Mouse (Mus musculus) MEL (cell line): ENCODE measurements at regions not wholly inside any gene's neighbourhood (a gene's known extent, or its start where the extent isn't known, plus 50 kb on each side); places are given as distances from the start of the nearest gene placed in this dataset.

Experiments
- DNase-seq: peaks from one replicate; pipeline ENCODE4 v3.0.0; 2011; ENCODE audit warnings: low read depth, low spot score
- H3K27ac ChIP-seq: 2 replicates; pipeline ENCODE4 v1.5.1; 2012; ENCODE audit warnings: low read depth, mild to moderate bottlenecking, control low read depth, low read length, moderate library complexity; ENCODE audit not compliant: control insufficient read depth
- H3K27me3 ChIP-seq, 2 experiments: fragments of 150-350 bp in 1 of 2; sonication (generic) in 1 of 2; 2 replicates each; pipeline ENCODE4 v1.6.1; 2012; ENCODE audit warnings: low read length in 2 of 2, mild to moderate bottlenecking in 2 of 2, improper control_type of control experiment in 1 of 2, moderate library complexity in 1 of 2; ENCODE audit not compliant: insufficient read depth in 2 of 2, control insufficient read depth in 1 of 2
- H3K36me3 ChIP-seq, 2 experiments: 2 replicates each; pipeline ENCODE4 v1.6.1; 2012 to 2014; ENCODE audit warnings: low read length in 2 of 2, improper control_type of control experiment in 1 of 2, inconsistent platforms in 1 of 2, mild to moderate bottlenecking in 1 of 2; ENCODE audit not compliant: insufficient read depth in 2 of 2, control insufficient read depth in 1 of 2
- H3K4me1 ChIP-seq, 2 experiments: fragments of 150-350 bp in 1 of 2; sonication (generic) in 1 of 2; 2 replicates each; pipeline ENCODE4 v1.6.1; 2012; ENCODE audit warnings: low read length in 2 of 2, improper control_type of control experiment in 1 of 2, mild to moderate bottlenecking in 1 of 2; ENCODE audit not compliant: insufficient read depth in 2 of 2, control insufficient read depth in 1 of 2
- H3K4me3 ChIP-seq, 2 experiments: fragments of 150-350 bp in 1 of 2; sonication (generic) in 1 of 2; 2 replicates each; pipeline ENCODE4 v1.5.1; 2012; ENCODE audit warnings: low read depth in 2 of 2, low read length in 2 of 2, mild to moderate bottlenecking in 2 of 2, moderate library complexity in 2 of 2, control low read depth in 1 of 2, improper control_type of control experiment in 1 of 2; ENCODE audit not compliant: control insufficient read depth in 1 of 2, insufficient read depth in 1 of 2
- H3K79me2 ChIP-seq: 2 replicates; pipeline ENCODE4 v1.6.1; 2012; ENCODE audit warnings: mild to moderate bottlenecking, low read length, moderate library complexity; ENCODE audit not compliant: control insufficient read depth, poor library complexity, insufficient read depth
- H3K9ac ChIP-seq: 2 replicates; pipeline ENCODE4 v1.6.1; 2012; ENCODE audit warnings: low read depth, mild to moderate bottlenecking, control low read depth, low read length, moderate library complexity; ENCODE audit not compliant: control insufficient read depth, poor library complexity, severe bottlenecking
- H3K9me3 ChIP-seq: fragments of 150-350 bp; sonication (generic); replicated peaks from 2 replicates; pipeline ENCODE4 v1.6.1; 2012; ENCODE audit warnings: mild to moderate bottlenecking, low read length, improper control_type of control experiment, moderate library complexity; ENCODE audit not compliant: insufficient read depth
- BHLHE40 ChIP-seq: IDR thresholded peaks from 2 replicates; pipeline ENCODE4 v1.6.1; 2012; ENCODE audit warnings: low read depth, mild to moderate bottlenecking, inconsistent platforms, low read length, improper control_type of control experiment, borderline replicate concordance
- CHD1 ChIP-seq: IDR thresholded peaks from 2 replicates; pipeline ENCODE4 v1.6.1; 2012; ENCODE audit warnings: low read depth, mild to moderate bottlenecking, inconsistent platforms, low read length, improper control_type of control experiment
- ELF1 ChIP-seq: IDR thresholded peaks from 2 replicates; pipeline ENCODE4 v1.6.1; 2014; ENCODE audit warnings: low read depth, mild to moderate bottlenecking, inconsistent platforms, low read length, improper control_type of control experiment, moderate library complexity
- ETS1 ChIP-seq: IDR thresholded peaks from 2 replicates; pipeline ENCODE4 v1.6.1; 2012; ENCODE audit warnings: low read depth, mild to moderate bottlenecking, inconsistent platforms, low read length, improper control_type of control experiment, moderate library complexity
- GABPA ChIP-seq: IDR thresholded peaks from 2 replicates; pipeline ENCODE4 v1.6.1; 2012; ENCODE audit warnings: low read depth, mild to moderate bottlenecking, inconsistent platforms, low read length, improper control_type of control experiment, moderate library complexity
- HCFC1 ChIP-seq: IDR thresholded peaks from 2 replicates; pipeline ENCODE4 v1.6.1; 2012; ENCODE audit warnings: low read depth, mild to moderate bottlenecking, inconsistent platforms, low read length, improper control_type of control experiment, moderate library complexity
- KAT2A ChIP-seq: conservative IDR thresholded peaks from 2 replicates; pipeline ENCODE4 v1.6.1; 2012; ENCODE audit warnings: low read depth, low read length, improper control_type of control experiment, inconsistent platforms
- MAFK ChIP-seq: IDR thresholded peaks from 2 replicates; pipeline ENCODE4 v1.6.1; 2011; ENCODE audit warnings: low read depth, mild to moderate bottlenecking, low read length, improper control_type of control experiment, borderline replicate concordance
- MAX ChIP-seq: IDR thresholded peaks from 2 replicates; pipeline ENCODE4 v1.6.1; 2011; ENCODE audit warnings: low read length, improper control_type of control experiment
- MAZ ChIP-seq: IDR thresholded peaks from 2 replicates; pipeline ENCODE4 v1.6.1; 2012; ENCODE audit warnings: low read depth, mild to moderate bottlenecking, inconsistent platforms, low read length, improper control_type of control experiment
- MEF2A ChIP-seq: IDR thresholded peaks from 2 replicates; pipeline ENCODE4 v1.6.1; 2014; ENCODE audit warnings: low read depth, mild to moderate bottlenecking, inconsistent platforms, low read length, improper control_type of control experiment; ENCODE audit not compliant: poor library complexity, insufficient replicate concordance, severe bottlenecking; ENCODE audit errors: extremely low read depth
- MYB ChIP-seq: IDR thresholded peaks from 2 replicates; pipeline ENCODE4 v1.6.1; 2011; ENCODE audit warnings: mild to moderate bottlenecking, low read depth, low read length, improper control_type of control experiment
- POLR2AphosphoS5 ChIP-seq: IDR thresholded peaks from 2 replicates; pipeline ENCODE4 v1.6.1; 2012; ENCODE audit warnings: low read depth, borderline replicate concordance, mild to moderate bottlenecking, inconsistent platforms, low read length, moderate library complexity, mixed read lengths
- RAD21 ChIP-seq: IDR thresholded peaks from 2 replicates; pipeline ENCODE4 v1.6.1; 2011; ENCODE audit warnings: mild to moderate bottlenecking, low read depth, low read length, improper control_type of control experiment
- RCOR1 ChIP-seq: IDR thresholded peaks from 2 replicates; pipeline ENCODE4 v1.6.1; 2012; ENCODE audit warnings: low read depth, mild to moderate bottlenecking, inconsistent platforms, low read length, improper control_type of control experiment
- SIN3A ChIP-seq: IDR thresholded peaks from 2 replicates; pipeline ENCODE4 v1.6.1; 2012; ENCODE audit warnings: low read length, improper control_type of control experiment, inconsistent platforms
- SMC3 ChIP-seq: IDR thresholded peaks from 2 replicates; pipeline ENCODE4 v1.6.1; 2011; ENCODE audit warnings: low read depth, low read length, improper control_type of control experiment
- USF1 ChIP-seq: IDR thresholded peaks from 2 replicates; pipeline ENCODE4 v1.6.1; 2014; ENCODE audit warnings: low read depth, mild to moderate bottlenecking, inconsistent platforms, low read length, improper control_type of control experiment, moderate library complexity
- ZC3H11A ChIP-seq: IDR thresholded peaks from 2 replicates; pipeline ENCODE4 v1.6.1; 2012; ENCODE audit warnings: low read depth, mild to moderate bottlenecking, inconsistent platforms, low read length, improper control_type of control experiment
- ZKSCAN1 ChIP-seq: IDR thresholded peaks from 2 replicates; pipeline ENCODE4 v1.6.1; 2012; ENCODE audit warnings: low read depth, mild to moderate bottlenecking, inconsistent platforms, low read length, improper control_type of control experiment, moderate library complexity
- ZMIZ1 ChIP-seq: IDR thresholded peaks from 2 replicates; pipeline ENCODE4 v1.6.1; 2012; ENCODE audit warnings: low read depth, mild to moderate bottlenecking, inconsistent platforms, low read length, improper control_type of control experiment, moderate library complexity

DNA sequence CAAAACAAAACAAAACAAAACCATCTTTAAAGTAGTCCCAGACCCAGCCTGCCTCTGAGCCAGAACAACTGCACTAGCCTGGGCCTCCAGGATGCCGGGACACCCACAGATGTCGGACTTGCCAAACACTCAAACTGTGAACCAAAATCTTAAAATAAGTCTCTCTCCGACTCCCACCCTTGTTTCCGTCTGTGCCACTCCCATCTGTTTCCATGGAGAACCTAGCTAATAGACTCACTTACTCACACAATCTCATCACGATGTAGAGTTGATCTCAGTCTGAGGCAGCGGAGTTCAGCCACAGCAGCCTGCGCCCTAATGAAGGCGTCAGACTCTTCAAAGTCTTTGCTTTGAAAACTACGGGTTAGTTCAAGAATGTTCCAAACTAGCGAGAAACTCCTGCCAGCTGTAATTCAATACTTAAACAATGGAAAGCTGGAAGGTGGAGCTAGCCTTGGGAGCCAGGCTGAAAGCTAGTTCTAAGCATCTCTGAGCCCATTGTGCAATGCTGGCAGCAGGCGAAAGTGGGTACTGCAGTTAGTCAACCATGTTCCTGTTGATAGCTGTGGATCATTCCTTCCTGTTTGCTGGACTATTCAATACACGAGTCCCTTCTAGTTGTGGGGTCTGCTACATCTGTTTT is 106.4 kb downstream of the Tpbg start:
- no peaks in the 10 kb centered on the region for H3K4me1 ChIP-seq
- no peak for DNase-seq
- no peaks in the 10 kb centered on the region for H3K27me3 ChIP-seq
- H3K9me3 ChIP-seq = no peaks in the 10 kb centered on the region
- H3K4me3 ChIP-seq = no peak overlapping the region
- no peak for TF ChIP-seq ZMIZ1
- no peak for TF ChIP-seq ETS1
- TF ChIP-seq KAT2A = no peak
- no peak for TF ChIP-seq ZKSCAN1
- no peak for TF ChIP-seq ZC3H11A
- TF ChIP-seq RCOR1 = no peak
- TF ChIP-seq MAZ = no peak
- TF ChIP-seq MYB = no peak
- TF ChIP-seq MAX = no peak
- TF ChIP-seq CHD1 = no peak
- no peak for TF ChIP-seq SMC3
- TF ChIP-seq HCFC1 = no peak
- no peak for TF ChIP-seq USF1
- TF ChIP-seq POLR2AphosphoS5 = no peak
- TF ChIP-seq GABPA = no peak
- no peak for TF ChIP-seq MEF2A
- no peak for TF ChIP-seq SIN3A
- TF ChIP-seq ELF1 = no peak
- TF ChIP-seq RAD21 = no peak
- H3K9ac ChIP-seq = no peak overlapping the region
- H3K27ac ChIP-seq = no peak overlapping the region
- no peaks in the 10 kb centered on the region for H3K36me3 ChIP-seq
- H3K79me2 ChIP-seq = no peaks in the 10 kb centered on the region

DNA sequence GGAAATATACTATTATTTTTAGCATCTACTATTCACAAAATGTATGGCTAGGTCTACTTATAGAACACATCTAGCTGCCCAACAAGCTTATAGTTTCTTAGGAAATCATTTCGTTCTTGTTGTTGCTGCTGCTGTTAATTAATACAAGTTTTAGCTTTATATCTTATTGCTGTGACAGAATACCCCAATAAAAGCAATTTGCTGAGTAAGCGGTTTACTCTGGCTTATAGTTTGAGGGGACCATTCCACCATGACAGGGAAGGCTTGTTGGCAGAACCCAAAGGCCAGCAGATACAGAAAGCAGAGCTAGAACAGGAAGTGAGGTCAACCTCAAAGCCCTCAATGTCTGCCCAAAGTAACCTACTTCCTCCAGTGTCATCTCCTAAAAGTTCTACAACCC is 109.6 kb downstream of the Tpbg start:
- TF ChIP-seq MAX (no peak), BHLHE40 (no peak), ZKSCAN1 (no peak), MAFK (0 out of 2 replicates have a peak, but pooled peaks have one; percentile 50)
- H3K4me3 ChIP-seq = no peak overlapping the region
- no peaks in the 10 kb centered on the region for H3K36me3 ChIP-seq
- H3K79me2 ChIP-seq = no peaks in the 10 kb centered on the region
- no peak overlapping the region for H3K27ac ChIP-seq
- no peak overlapping the region for H3K9ac ChIP-seq
- H3K4me1 ChIP-seq = no peaks in the 10 kb centered on the region
- no peaks in the 10 kb centered on the region for H3K9me3 ChIP-seq
- DNase-seq = no peak
- H3K27me3 ChIP-seq = no peaks in the 10 kb centered on the region
